Mouse (Mus musculus): ENCODE measurements around the gene Larp1. TPM values are rescaled to one million over a fixed set of nuclear protein-coding genes. Genes with fewer than 3 reads are reported as not detected.
A peak's percentile ranks its signal among the peaks of the same experiment; 100 is the strongest.

Gene Larp1
- polyA plus RNA-seq, 1 experiment from 2014 or later: 21.7 TPM

DNA sequence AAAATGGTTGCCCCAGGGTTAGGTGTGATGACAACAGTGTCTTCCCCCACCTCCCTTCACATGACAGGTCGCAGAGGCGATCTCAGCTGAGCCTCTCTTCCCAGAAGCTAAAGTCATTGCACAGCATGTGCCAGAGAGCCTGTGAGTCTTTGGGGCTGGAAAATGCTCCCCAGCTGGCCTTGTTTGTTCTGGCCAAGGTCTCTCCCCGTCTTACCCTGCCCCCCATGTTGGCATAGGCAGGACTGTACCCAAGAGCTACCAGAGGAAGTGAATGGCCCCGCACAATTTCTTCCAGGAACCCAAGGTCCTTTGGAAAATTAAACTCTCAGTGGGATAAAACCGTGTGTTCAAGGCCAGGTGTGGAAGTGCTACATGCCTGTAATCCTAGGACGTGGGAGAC, 5.1 kb upstream of the Larp1 start:
- no peak overlapping the region for H3K27ac ChIP-seq
- peaks cover 12% of the 10 kb centered on the region for H3K4me1 ChIP-seq (replicated peaks)
- no peaks in the 10 kb centered on the region for H3K9me3 ChIP-seq
- no peak overlapping the region for H3K4me3 ChIP-seq (replicated peaks)
- ATAC-seq (ENCODE audit: insufficient number of reproducible peaks, insufficient read depth, low FRiP score, low TSS enrichment, low read depth): no peak
- no peak overlapping the region for H3K9ac ChIP-seq (replicated peaks)
- no peaks in the 10 kb centered on the region for H3K27me3 ChIP-seq
- H3K4me2 ChIP-seq: no peak overlapping the region
- 70% methylated on average over 6 of the region's 6 CpGs for WGBS
- no peaks in the 10 kb centered on the region for H3K36me3 ChIP-seq

DNA sequence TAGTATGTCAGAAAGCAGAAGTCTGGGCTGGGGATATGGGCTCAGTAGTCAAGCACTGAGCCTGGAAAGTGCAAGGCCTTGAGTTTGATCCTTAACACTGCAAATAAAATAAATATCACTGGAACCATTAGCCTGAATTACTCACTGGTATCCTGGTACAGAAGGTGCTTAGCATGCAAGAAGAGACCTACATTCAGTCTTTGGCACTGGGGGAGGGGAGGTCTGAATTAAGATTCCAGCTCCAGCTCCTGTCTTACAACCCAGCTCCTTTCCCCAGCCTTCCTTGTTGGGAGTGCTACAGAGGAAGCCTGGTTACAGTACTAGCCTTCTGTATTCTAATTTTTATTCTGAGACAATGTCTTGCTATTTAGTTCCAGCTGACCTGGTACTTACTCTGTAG, 3.8 kb upstream of the Larp1 start:
- Histone ChIP-seq H3K27ac (no peak overlapping the region), H3K36me3 (no peaks in the 10 kb centered on the region), H3K9ac (replicated peaks) (no peak overlapping the region), H3K27me3 (no peaks in the 10 kb centered on the region), H3K9me3 (no peaks in the 10 kb centered on the region), H3K4me1 (replicated peaks) (peaks cover 13% of the 10 kb centered on the region), H3K4me3 (replicated peaks) (no peak overlapping the region), H3K4me2 (no peak overlapping the region)
- no peak for ATAC-seq (ENCODE audit: insufficient number of reproducible peaks, insufficient read depth, low FRiP score, low TSS enrichment, low read depth)

DNA sequence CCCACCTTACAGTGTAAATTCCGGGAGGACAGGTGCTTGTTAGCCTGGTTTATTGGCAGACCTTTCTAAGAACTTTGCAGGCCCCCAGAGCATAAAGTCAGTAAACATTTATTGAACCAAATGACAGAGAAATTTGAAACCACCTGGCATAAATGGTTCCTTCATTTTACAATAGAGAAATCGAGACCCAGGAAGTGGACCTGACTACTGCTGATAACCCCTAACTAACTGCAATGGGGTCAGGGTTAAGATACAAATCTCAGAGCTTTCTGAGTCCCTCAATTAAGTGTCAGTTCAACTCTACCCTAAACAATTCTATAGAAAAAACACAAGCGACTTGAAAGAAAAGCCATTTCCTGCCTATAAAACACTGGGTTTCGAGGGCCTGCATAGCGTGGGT, 851 bp upstream of the Larp1 start:
- H3K27ac ChIP-seq: peak overlapping the region; percentile 77
- H3K9ac ChIP-seq (replicated peaks): peak overlapping the region; percentile 40; the same call in 1 of the 2 replicates
- WGBS: 3% methylated on average over 5 of the region's 5 CpGs
- ATAC-seq (ENCODE audit: insufficient number of reproducible peaks, insufficient read depth, low FRiP score, low TSS enrichment, low read depth): no peak
- no peaks in the 10 kb centered on the region for H3K27me3 ChIP-seq
- H3K36me3 ChIP-seq: no peaks in the 10 kb centered on the region
- H3K4me3 ChIP-seq (replicated peaks): peak overlapping the region; percentile 98
- H3K4me1 ChIP-seq (replicated peaks): peaks cover 32% of the 10 kb centered on the region
- H3K4me2 ChIP-seq: peak overlapping the region; percentile 84
- H3K9me3 ChIP-seq: no peaks in the 10 kb centered on the region

DNA sequence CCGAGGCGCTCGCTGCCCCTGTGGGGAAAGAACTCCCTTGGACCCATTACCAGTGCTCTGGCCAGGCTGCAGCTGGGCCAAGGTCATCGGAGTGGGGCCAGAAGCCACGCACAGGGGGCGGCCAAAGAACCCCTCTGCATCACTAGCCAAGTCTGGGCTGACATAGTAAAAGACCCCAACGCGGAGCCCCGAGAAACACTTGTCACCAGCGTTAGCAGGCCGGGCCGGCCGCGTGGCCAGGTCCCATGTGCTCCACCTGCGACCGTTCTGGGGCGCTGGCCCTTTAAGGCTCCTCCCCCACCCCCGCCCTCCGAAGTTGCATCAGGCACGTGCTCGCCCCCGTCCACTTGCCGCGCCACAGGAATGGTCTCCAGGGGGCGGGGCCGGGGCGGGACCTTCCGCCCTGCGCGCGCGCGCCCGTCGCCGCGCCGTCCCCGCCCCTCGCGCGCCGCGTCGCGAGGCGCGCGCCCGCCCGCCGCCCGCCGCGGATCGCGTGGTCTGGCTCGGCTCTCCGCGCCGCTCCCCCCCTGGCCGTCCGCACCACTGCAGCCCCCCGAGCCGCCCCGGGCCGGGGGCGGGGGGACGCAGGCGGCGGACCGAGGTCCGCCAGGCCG, 320 bp upstream of the Larp1 start:
- no peaks in the 10 kb centered on the region for H3K27me3 ChIP-seq
- peak overlapping the region; percentile 98 for H3K4me3 ChIP-seq (replicated peaks)
- H3K36me3 ChIP-seq: no peaks in the 10 kb centered on the region
- H3K4me1 ChIP-seq (replicated peaks): peaks cover 32% of the 10 kb centered on the region
- H3K9ac ChIP-seq (replicated peaks): peak overlapping the region; percentile 97
- H3K9me3 ChIP-seq: no peaks in the 10 kb centered on the region
- whole genome bisulfite sequencing: under 1% methylated on average over 59 of the region's 74 CpGs
- H3K27ac ChIP-seq: peak overlapping the region; percentile 88
- peak overlapping the region; percentile 84 for H3K4me2 ChIP-seq
- ATAC-seq (ENCODE audit: insufficient number of reproducible peaks, insufficient read depth, low FRiP score, low TSS enrichment, low read depth): peak; percentile 92

DNA sequence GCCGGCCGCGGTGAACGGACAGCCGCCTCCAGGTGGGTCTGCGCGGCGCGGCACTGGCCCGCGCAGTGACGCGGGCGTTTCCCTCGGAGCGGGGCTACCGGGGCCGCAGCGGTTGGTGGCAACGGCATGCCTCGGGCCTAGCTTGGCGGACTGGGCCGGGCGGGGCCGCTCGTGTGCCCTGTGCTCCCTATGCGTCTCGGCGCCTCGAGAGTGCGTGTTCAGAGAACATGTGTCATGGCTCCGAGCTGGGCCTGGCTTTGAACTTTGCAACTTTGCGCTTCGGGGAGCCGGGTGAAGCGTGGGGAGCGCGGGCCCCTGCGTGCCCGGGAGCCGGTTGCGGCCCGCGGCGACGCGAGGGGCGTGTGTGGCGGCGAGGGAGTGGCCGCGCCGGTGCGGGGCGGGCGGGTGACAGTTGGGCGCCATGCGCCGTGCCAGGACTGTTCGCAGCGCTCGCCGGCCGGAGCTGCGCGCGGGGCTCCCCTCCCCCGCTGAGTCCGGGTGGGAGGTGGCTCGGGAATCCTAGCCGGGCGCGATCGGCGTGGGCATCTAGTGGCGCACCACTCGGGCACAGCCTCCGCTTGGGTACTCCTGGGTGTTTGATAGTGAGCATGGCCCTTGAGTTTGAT, 765 bp downstream of the Larp1 start:
- Histone ChIP-seq H3K9me3 (no peaks in the 10 kb centered on the region), H3K36me3 (no peaks in the 10 kb centered on the region), H3K4me3 (replicated peaks) (peak overlapping the region; percentile 98), H3K27ac (peak overlapping the region; percentile 88), H3K27me3 (no peaks in the 10 kb centered on the region), H3K4me1 (replicated peaks) (peaks cover 39% of the 10 kb centered on the region), H3K9ac (replicated peaks) (peak overlapping the region; percentile 97), H3K4me2 (peak overlapping the region; percentile 78)
- under 1% methylated on average over 71 of the region's 78 CpGs for WGBS
- peak; percentile 54 for ATAC-seq (ENCODE audit: insufficient number of reproducible peaks, insufficient read depth, low FRiP score, low TSS enrichment, low read depth)

DNA sequence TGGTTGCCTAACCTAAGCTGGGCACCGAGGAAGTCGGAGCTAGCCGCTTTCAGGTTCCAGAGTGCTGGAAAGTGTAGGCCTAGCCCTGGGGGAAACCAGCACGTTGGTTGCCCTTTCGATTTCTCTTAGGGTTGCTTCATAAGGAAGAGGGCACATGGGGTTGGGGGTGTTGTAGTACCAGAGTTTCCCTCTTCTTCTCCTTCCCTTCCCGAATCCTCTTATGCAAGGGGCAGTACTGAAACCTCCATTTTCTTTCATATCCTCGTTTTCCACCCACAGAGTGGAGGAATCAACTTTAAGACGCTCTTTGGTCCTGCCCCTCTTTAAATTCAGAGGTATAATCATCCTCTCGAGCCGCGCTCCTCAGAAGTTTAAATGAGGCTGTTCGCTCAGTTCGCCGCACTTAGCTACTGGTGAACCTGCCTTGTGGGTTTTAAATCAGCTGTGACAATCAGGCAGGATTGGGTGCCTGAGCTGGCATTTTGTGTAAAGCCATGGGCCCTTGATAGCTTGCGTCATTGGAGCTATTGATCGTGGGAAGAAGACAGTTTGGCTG, 1.4 kb downstream of the Larp1 start:
- WGBS: 3% methylated on average over 16 of the region's 16 CpGs
- Histone ChIP-seq H3K36me3 (no peaks in the 10 kb centered on the region), H3K27ac (no peak overlapping the region), H3K27me3 (no peaks in the 10 kb centered on the region), H3K4me1 (replicated peaks) (peaks cover 39% of the 10 kb centered on the region), H3K4me2 (peak overlapping the region; percentile 78), H3K9me3 (no peaks in the 10 kb centered on the region), H3K9ac (replicated peaks) (peak overlapping the region; percentile 97), H3K4me3 (replicated peaks) (peak overlapping the region; percentile 98)
- no peak for ATAC-seq (ENCODE audit: insufficient number of reproducible peaks, insufficient read depth, low FRiP score, low TSS enrichment, low read depth)

DNA sequence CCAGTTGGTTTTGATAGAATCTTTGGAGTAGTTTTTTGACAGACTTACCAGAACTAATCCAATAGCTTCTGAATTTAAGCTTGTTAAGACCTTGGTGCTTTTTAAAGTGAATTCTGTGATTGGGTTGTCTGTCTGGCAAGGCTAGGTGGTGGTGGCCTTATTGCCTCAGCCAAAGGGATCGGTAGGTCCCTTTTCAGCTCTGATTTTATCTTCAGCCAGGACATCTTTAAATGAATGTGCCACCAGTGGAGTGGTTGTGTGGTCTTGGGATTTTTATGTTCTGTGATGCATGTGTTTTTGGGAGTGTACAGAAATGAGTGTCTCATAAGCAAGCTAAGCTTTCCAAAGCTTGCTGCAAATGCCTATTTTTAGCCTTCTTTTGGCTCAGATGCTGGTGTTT, 2.1 kb downstream of the Larp1 start:
- 44% methylated on average over 1 of the region's 1 CpGs for WGBS
- ATAC-seq (ENCODE audit: insufficient number of reproducible peaks, insufficient read depth, low FRiP score, low TSS enrichment, low read depth): no peak

DNA sequence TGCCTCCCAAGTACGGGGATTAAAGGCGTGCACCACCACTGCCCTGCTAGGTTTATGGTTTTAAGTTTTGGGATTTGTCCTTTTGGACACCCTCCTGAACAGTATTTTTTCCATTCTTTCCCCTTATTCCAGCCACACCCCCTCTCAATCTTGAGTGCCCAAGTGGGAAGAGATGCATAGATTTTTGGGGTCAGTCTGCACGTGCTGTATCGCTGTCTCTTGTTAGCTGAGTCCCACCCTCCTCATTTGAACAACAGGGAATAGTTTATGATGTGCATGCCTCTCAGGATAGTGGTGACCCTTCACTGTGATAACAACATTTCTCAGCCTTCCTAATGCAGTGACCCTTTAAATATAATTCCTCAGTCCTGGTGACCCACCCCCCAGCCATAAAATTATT, 2.9 kb downstream of the Larp1 start:
- H3K27me3 ChIP-seq: no peaks in the 10 kb centered on the region
- H3K9ac ChIP-seq (replicated peaks): no peak overlapping the region
- WGBS: 83% methylated on average over 4 of the region's 4 CpGs
- no peaks in the 10 kb centered on the region for H3K36me3 ChIP-seq
- ATAC-seq (ENCODE audit: insufficient number of reproducible peaks, insufficient read depth, low FRiP score, low TSS enrichment, low read depth): no peak
- no peaks in the 10 kb centered on the region for H3K9me3 ChIP-seq
- H3K27ac ChIP-seq: no peak overlapping the region
- 0 out of 2 replicates have a peak overlapping the region, but pooled peaks have one; percentile 98 for H3K4me3 ChIP-seq (replicated peaks)
- H3K4me1 ChIP-seq (replicated peaks): peaks cover 49% of the 10 kb centered on the region
- no peak overlapping the region for H3K4me2 ChIP-seq

More for the DNA sequence above, 2.1 kb downstream of the Larp1 start:
- H3K36me3 ChIP-seq: no peaks in the 10 kb centered on the region
- H3K9me3 ChIP-seq: no peaks in the 10 kb centered on the region
- H3K4me1 ChIP-seq (replicated peaks): peaks cover 40% of the 10 kb centered on the region
- peak overlapping the region; percentile 78 for H3K4me2 ChIP-seq
- no peak overlapping the region for H3K27ac ChIP-seq
- H3K4me3 ChIP-seq (replicated peaks): peak overlapping the region; percentile 98
- no peaks in the 10 kb centered on the region for H3K27me3 ChIP-seq
- H3K9ac ChIP-seq (replicated peaks): no peak overlapping the region; the same call in 1 of the 2 replicates

DNA sequence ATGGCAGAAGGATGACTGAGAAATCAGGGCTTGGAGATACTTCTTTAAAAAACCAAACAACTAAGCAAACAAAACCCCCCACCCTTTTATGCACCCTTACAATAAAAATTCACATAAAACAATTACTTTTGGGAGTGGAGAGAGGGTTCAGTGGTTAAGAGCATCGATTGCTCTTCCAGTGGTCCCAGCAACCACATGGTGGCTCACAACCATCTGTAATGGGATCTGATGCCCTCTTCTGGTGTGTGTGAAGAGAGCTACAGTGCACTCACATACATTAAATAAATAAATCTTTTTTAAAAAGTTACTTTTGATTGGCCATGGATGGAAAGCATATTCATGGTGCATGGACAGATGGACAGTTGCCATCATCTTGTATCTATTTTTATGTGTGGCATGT, 3.8 kb downstream of the Larp1 start:
- Histone ChIP-seq H3K36me3 (no peaks in the 10 kb centered on the region), H3K9ac (replicated peaks) (no peak overlapping the region), H3K27ac (no peak overlapping the region), H3K4me1 (replicated peaks) (peaks cover 53% of the 10 kb centered on the region), H3K4me3 (replicated peaks) (no peak overlapping the region), H3K4me2 (no peak overlapping the region), H3K9me3 (no peaks in the 10 kb centered on the region), H3K27me3 (no peaks in the 10 kb centered on the region)
- 85% methylated on average over 1 of the region's 1 CpGs for WGBS
- no peak for ATAC-seq (ENCODE audit: insufficient number of reproducible peaks, insufficient read depth, low FRiP score, low TSS enrichment, low read depth)

DNA sequence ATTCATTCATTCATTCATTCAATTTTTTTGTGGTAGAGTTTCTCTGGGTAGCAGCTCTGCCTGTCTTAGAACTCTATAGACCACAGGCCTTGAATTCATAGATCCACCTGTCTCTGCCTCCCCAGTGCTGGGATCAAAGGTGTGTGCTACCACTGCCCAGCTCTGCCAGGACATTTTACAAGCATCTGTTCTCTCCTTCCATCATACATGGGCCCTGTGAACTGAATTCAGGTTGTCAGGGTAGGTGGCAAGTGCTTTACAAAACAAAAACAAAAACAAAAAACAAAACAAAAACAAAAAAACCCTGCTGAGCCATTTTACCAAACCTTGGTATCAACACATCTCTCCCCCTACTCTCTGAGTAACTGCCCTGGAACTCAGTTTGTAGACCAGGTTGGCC, 4.2 kb downstream of the Larp1 start:
- ATAC-seq (ENCODE audit: insufficient number of reproducible peaks, insufficient read depth, low FRiP score, low TSS enrichment, low read depth): no peak
- peaks cover 52% of the 10 kb centered on the region for H3K4me1 ChIP-seq (replicated peaks)
- H3K9me3 ChIP-seq: no peaks in the 10 kb centered on the region

DNA sequence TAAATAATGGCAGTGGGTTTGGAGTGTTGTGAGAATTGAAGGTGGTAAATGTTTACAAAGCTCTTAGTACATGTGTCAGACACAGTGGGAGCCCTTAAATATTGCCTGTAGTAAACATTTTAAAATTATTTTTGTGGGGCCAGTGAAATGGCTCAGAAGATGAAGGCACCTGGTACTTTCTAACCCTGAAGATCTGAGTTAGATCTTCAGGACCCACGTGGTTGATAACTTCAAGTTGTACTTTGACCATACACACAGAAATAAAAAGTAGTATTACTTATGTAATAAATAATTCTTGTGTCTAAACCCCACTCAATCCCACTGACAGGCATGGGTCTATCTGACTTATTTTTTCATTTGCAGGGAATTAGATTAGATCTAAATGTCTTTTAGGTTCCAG, 5.7 kb downstream of the Larp1 start:
- no peak for ATAC-seq (ENCODE audit: insufficient number of reproducible peaks, insufficient read depth, low FRiP score, low TSS enrichment, low read depth)
- Histone ChIP-seq H3K9ac (replicated peaks) (no peak overlapping the region), H3K27me3 (no peaks in the 10 kb centered on the region), H3K36me3 (no peaks in the 10 kb centered on the region), H3K9me3 (no peaks in the 10 kb centered on the region), H3K4me1 (replicated peaks) (peaks cover 49% of the 10 kb centered on the region), H3K27ac (no peak overlapping the region), H3K4me3 (replicated peaks) (no peak overlapping the region), H3K4me2 (no peak overlapping the region)
- WGBS: 71% methylated on average over 1 of the region's 1 CpGs

More for the DNA sequence above, 4.2 kb downstream of the Larp1 start:
- Histone ChIP-seq H3K36me3 (no peaks in the 10 kb centered on the region), H3K4me3 (replicated peaks) (no peak overlapping the region), H3K27me3 (no peaks in the 10 kb centered on the region), H3K27ac (no peak overlapping the region), H3K9ac (replicated peaks) (no peak overlapping the region), H3K4me2 (no peak overlapping the region)

Data from limb, embryonic 12.5 days (tissue).